Mouse (Mus musculus): ENCODE results near the gene Ptpn1.

DNA sequence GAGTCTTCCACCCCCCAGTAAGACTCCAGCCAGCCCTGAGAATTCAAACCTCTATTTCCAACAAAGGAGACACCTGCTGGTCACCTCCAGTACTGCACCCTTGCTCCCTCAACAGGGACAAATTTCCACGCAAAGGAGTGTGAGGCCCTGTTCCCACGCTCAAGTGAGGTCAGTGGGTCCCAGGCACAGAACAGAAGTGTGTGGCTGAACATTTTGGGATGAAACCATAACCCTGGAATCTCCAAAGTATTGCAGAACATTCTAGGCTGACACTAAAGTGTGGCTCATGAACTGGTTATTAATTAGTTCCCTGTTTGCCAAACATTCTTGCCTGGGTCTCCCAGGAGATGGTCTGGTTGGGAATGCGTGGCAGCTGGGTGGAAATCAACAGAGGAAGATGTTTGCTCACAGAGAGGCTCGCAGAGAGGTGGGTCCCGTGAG is 85.1 kb downstream of the Ptpn1 start:
- TF ChIP-seq CTCF (IDR thresholded peaks at IDR 0.05; ENCODE audit: control insufficient read depth, insufficient read depth, insufficient read length) (peak; percentile 35), MAX (IDR thresholded peaks at IDR 0.05) (no peak), MYOD1 (IDR thresholded peaks at IDR 0.05; ENCODE audit: control insufficient read depth, insufficient read length, low read depth) (no peak), MYOG (IDR thresholded peaks at IDR 0.05; ENCODE audit: control insufficient read depth, extremely low read depth, insufficient read length) (no peak), FOSL1 (IDR thresholded peaks at IDR 0.05; ENCODE audit: insufficient read depth, low read length, poor library complexity, severe bottlenecking) (no peak), USF1 (IDR thresholded peaks at IDR 0.05; ENCODE audit: low read depth) (no peak), CEBPB (IDR thresholded peaks at IDR 0.05; ENCODE audit: low read depth) (no peak)
